Mouse (Mus musculus) liver, postnatal 0 days (tissue): ENCODE results near the gene Chrne.

ENCODE experiments used
- CTCF ChIP-seq: sonication (generic); IDR thresholded peaks from 2 replicates; pipeline ENCODE4 v1.5.1; 2016; ENCODE audit warnings: antibody characterized with exemption, low read depth
- EP300 ChIP-seq: IDR thresholded peaks from 2 replicates; pipeline ENCODE4 v1.6.1; 2016; ENCODE audit warnings: antibody characterized with exemption, low read depth, mild to moderate bottlenecking

DNA sequence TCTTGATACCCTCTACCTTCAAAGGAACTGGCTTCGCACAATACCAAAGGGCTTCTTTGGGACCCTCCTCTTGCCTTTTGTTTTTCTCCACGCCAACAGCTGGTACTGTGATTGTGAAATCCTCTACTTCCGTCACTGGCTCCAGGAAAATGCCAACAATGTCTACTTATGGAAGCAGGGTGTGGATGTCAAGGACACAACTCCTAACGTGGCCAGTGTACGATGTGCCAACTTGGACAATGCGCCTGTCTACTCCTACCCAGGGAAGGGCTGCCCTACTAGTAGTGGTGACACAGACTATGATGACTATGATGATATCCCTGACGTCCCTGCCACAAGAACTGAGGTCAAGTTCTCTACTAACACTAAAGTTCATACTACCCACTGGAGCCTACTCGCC, 21.0 kb upstream of the Chrne start:
- no peak for TF ChIP-seq EP300
- TF ChIP-seq CTCF, result no peak
